Mouse (Mus musculus) heart, adult 8-10 months (tissue): ENCODE measurements around the gene Prkd2. TPM values are rescaled to one million over a fixed set of nuclear protein-coding genes. Genes with fewer than 3 reads are reported as not detected.

Experiments used
- DNase-seq: peaks from one replicate; pipeline ENCODE4 v3.0.0; 2022; ENCODE audit warnings: low spot score
- total RNA-seq, 4 experiments: library from RNA; stranded (reverse); gene quantifications; 2 replicates each; pipeline ENCODE4 v1.2.4; 2022

The Prkd2 gene
- total RNA-seq, 4 experiments from 2014 or later: 13.1 to 16.7 (median 14.8) TPM

- DNase-seq: no peak
These were observed 49.6 kb downstream of the Prkd2 start for GRCm38 (mm10) chr7:16892352-16892730.

GRCm38 (mm10) chr7:16893612-16894011 lies 50.9 kb downstream of the Prkd2 start:
- no peak for DNase-seq

GRCm38 (mm10) chr7:16894279-16894678 lies 51.6 kb downstream of the Prkd2 start:
- no peak for DNase-seq

- peak; percentile 71 for DNase-seq
These were observed 52.3 kb downstream of the Prkd2 start for GRCm38 (mm10) chr7:16895000-16895399.

- no peak for DNase-seq
These were observed 52.8 kb downstream of the Prkd2 start for GRCm38 (mm10) chr7:16895511-16895910.

- no peak for DNase-seq
These were observed 57.8 kb downstream of the Prkd2 start for GRCm38 (mm10) chr7:16900526-16900925.

GRCm38 (mm10) chr7:16903439-16903955 lies 60.8 kb downstream of the Prkd2 start:
- DNase-seq: no peak

- DNase-seq: no peak
These were observed 61.5 kb downstream of the Prkd2 start for GRCm38 (mm10) chr7:16904120-16904675.

GRCm38 (mm10) chr7:16905491-16906021 lies 62.9 kb downstream of the Prkd2 start:
- peak; percentile 63 for DNase-seq

GRCm38 (mm10) chr7:16906281-16906680 lies 63.6 kb downstream of the Prkd2 start, which contains the start of gene Ptgir:
Ptgir (plus strand) TSS chr7:16906490.
- peak; percentile 74 for DNase-seq

- DNase-seq: no peak
These were observed 64.3 kb downstream of the Prkd2 start for GRCm38 (mm10) chr7:16906889-16907559.

GRCm38 (mm10) chr7:16907842-16908241 lies 65.1 kb downstream of the Prkd2 start:
- DNase-seq: no peak

GRCm38 (mm10) chr7:16908367-16908766 lies 65.7 kb downstream of the Prkd2 start:
- DNase-seq: no peak

GRCm38 (mm10) chr7:16908859-16909258 lies 66.2 kb downstream of the Prkd2 start:
- no peak for DNase-seq

GRCm38 (mm10) chr7:16909909-16910308 lies 67.2 kb downstream of the Prkd2 start:
- no peak for DNase-seq

- no peak for DNase-seq
These were observed 69.2 kb downstream of the Prkd2 start for GRCm38 (mm10) chr7:16911904-16912303.

GRCm38 (mm10) chr7:16912360-16912759 lies 69.7 kb downstream of the Prkd2 start:
- DNase-seq: peak; percentile 54

- DNase-seq: peak; percentile 79
These were observed 71.2 kb downstream of the Prkd2 start for GRCm38 (mm10) chr7:16913806-16914452.

- no peak for DNase-seq
These were observed 72.0 kb downstream of the Prkd2 start for GRCm38 (mm10) chr7:16914453-16915343.

- no peak for DNase-seq
These were observed 73.0 kb downstream of the Prkd2 start for GRCm38 (mm10) chr7:16915461-16916340.
